Mouse (Mus musculus): ENCODE data around the gene Arl8a. TPM values are rescaled to one million over a fixed set of nuclear protein-coding genes. Genes with fewer than 3 reads are reported as not detected.

The Arl8a gene
- 8.7 TPM for polyA plus RNA-seq (2017; shearing (Covaris generic))

GRCm38 (mm10) chr1:135146077-135146945 lies at the start of gene Arl8a:
TSS of gene Arl8a (plus strand) at chr1:135146824.

GRCm38 (mm10) chr1:135105124-135105523 lies 41.5 kb upstream of the Arl8a start, which contains the start of gene Lgr6:
TSS of gene Lgr6 (minus strand) at chr1:135105276.

GRCm38 (mm10) chr1:135132473-135132872 lies 14.2 kb upstream of the Arl8a start, which contains the start of gene Ptpn7:
TSS of gene Ptpn7 (plus strand) at chr1:135132700.

GRCm38 (mm10) chr1:135167435-135167834 lies 20.8 kb downstream of the Arl8a start, which contains the start of gene Gpr37l1:
TSS of gene Gpr37l1 (minus strand) at chr1:135167681.

Other genes with a start within 250 kb of the Arl8a start
- 3.8 TPM for gene Ppp1r12b, start 190.9 kb upstream of the Arl8a start, polyA plus RNA-seq (2017; shearing (Covaris generic))
- gene Ube2t, start 184.3 kb upstream of the Arl8a start, polyA plus RNA-seq (2017; shearing (Covaris generic)): 14.1 TPM
- 0.05 TPM for gene Lgr6, start 41.5 kb upstream of the Arl8a start, polyA plus RNA-seq (2017; shearing (Covaris generic))
- gene Ptpn7, start 14.1 kb upstream of the Arl8a start, polyA plus RNA-seq (2017; shearing (Covaris generic)): 331 TPM
- gene Gpr37l1, start 20.9 kb downstream of the Arl8a start, polyA plus RNA-seq (2017; shearing (Covaris generic)): not detected
- not detected for gene Elf3, start 111.7 kb downstream of the Arl8a start, polyA plus RNA-seq (2017; shearing (Covaris generic))
- 38.1 TPM for gene Rnpep, start 137.3 kb downstream of the Arl8a start, polyA plus RNA-seq (2017; shearing (Covaris generic))
- 135 TPM for gene Timm17a, start 167.0 kb downstream of the Arl8a start, polyA plus RNA-seq (2017; shearing (Covaris generic))
- not detected for gene Lmod1, start 178.0 kb downstream of the Arl8a start, polyA plus RNA-seq (2017; shearing (Covaris generic))
- gene Shisa4, start 228.4 kb downstream of the Arl8a start, polyA plus RNA-seq (2017; shearing (Covaris generic)): not detected